Mouse (Mus musculus) ES-Bruce4 (cell line): ENCODE data around the gene Ap3b2. TPM values are rescaled to one million over a fixed set of nuclear protein-coding genes. Genes with fewer than 3 reads are reported as not detected.
A peak's percentile ranks its signal among the peaks of the same experiment; 100 is the strongest.

Source experiments
- H3K27ac ChIP-seq: 2 replicates; pipeline ENCODE4 v1.5.1; 2012; ENCODE audit warnings: low read length, inconsistent platforms; ENCODE audit not compliant: insufficient read depth
- H3K27me3 ChIP-seq: 2 replicates; pipeline ENCODE4 v1.6.1; 2012; ENCODE audit warnings: mild to moderate bottlenecking, low read length, inconsistent platforms; ENCODE audit not compliant: control insufficient read depth, poor library complexity, insufficient read depth, severe bottlenecking
- H3K36me3 ChIP-seq: 2 replicates; pipeline ENCODE4 v1.6.1; 2012; ENCODE audit warnings: inconsistent platforms, mild to moderate bottlenecking, low read length, moderate library complexity; ENCODE audit not compliant: control insufficient read depth, poor library complexity, insufficient read depth, severe bottlenecking
- H3K4me1 ChIP-seq: one replicate; pipeline ENCODE4 v1.8.1; 2011; ENCODE audit warnings: low read length; ENCODE audit not compliant: control insufficient read depth, insufficient read depth
- H3K4me3 ChIP-seq: 2 replicates; pipeline ENCODE4 v1.5.1; 2011; ENCODE audit warnings: low read depth, mild to moderate bottlenecking, low read length
- H3K9ac ChIP-seq: 2 replicates; pipeline ENCODE4 v1.6.1; 2012; ENCODE audit warnings: low read depth, mild to moderate bottlenecking, inconsistent platforms; ENCODE audit not compliant: poor library complexity, severe bottlenecking
- H3K9me3 ChIP-seq: replicated peaks from 2 replicates; pipeline ENCODE4 v1.6.1; 2012; ENCODE audit warnings: mild to moderate bottlenecking, low read length, inconsistent platforms; ENCODE audit not compliant: control insufficient read depth, poor library complexity, insufficient read depth, severe bottlenecking
- CTCF ChIP-seq: IDR thresholded peaks from one replicate; pipeline ENCODE4 v1.8.1; 2011; ENCODE audit warnings: low read depth, low read length
- EP300 ChIP-seq: IDR thresholded peaks from 2 replicates; pipeline ENCODE4 v1.6.1; 2011; ENCODE audit warnings: low read depth, low read length; ENCODE audit not compliant: insufficient read depth
- POLR2A ChIP-seq: IDR thresholded peaks from one replicate; pipeline ENCODE4 v1.8.1; 2011; ENCODE audit warnings: low read length; ENCODE audit not compliant: insufficient read depth
- polyA plus RNA-seq: library from polyadenylated mRNA; stranded (reverse); fragments of >200 nt; gene quantifications from 2 replicates; pipeline ENCODE4 v1.2.4, GENCODE M21; 2011; ENCODE audit warnings: low read depth; ENCODE audit not compliant: missing spikeins, insufficient read depth, insufficient read length

Ap3b2 gene
- polyA plus RNA-seq, 1 experiment = 7.2 TPM

- Histone ChIP-seq H3K4me1 (peaks cover 6% of the 10 kb centered on the region), H3K4me3 (no peak overlapping the region), H3K36me3 (peaks cover 12% of the 10 kb centered on the region; the same call in 1 of the 2 replicates), H3K27me3 (no peaks in the 10 kb centered on the region), H3K27ac (no peak overlapping the region), H3K9me3 (peaks cover 4% of the 10 kb centered on the region), H3K9ac (no peak overlapping the region)
- TF ChIP-seq POLR2A = no peak
- TF ChIP-seq EP300 = no peak
- no peak for TF ChIP-seq CTCF
Measured at GRCm38 (mm10) chr7:81536478-81536877, 42.8 kb upstream of the Ap3b2 start.

GRCm38 (mm10) chr7:81531462-81531861 is 37.7 kb upstream of the Ap3b2 start:
- peaks cover 4% of the 10 kb centered on the region for H3K9me3 ChIP-seq
- no peak overlapping the region for H3K4me3 ChIP-seq
- no peaks in the 10 kb centered on the region for H3K4me1 ChIP-seq
- TF ChIP-seq EP300 (no peak), POLR2A (no peak), CTCF (no peak)
- H3K27me3 ChIP-seq = no peaks in the 10 kb centered on the region
- peaks cover 32% of the 10 kb centered on the region for H3K36me3 ChIP-seq
- no peak overlapping the region for H3K9ac ChIP-seq
- H3K27ac ChIP-seq = no peak overlapping the region

- no peak overlapping the region for H3K4me3 ChIP-seq
- H3K9ac ChIP-seq = no peak overlapping the region
- peaks cover 4% of the 10 kb centered on the region for H3K9me3 ChIP-seq
- TF ChIP-seq CTCF = no peak
- TF ChIP-seq EP300 = no peak
- no peak for TF ChIP-seq POLR2A
- H3K36me3 ChIP-seq = peaks cover 32% of the 10 kb centered on the region
- no peaks in the 10 kb centered on the region for H3K27me3 ChIP-seq
- no peaks in the 10 kb centered on the region for H3K4me1 ChIP-seq
- no peak overlapping the region for H3K27ac ChIP-seq
Measured at GRCm38 (mm10) chr7:81528918-81529317, 35.2 kb upstream of the Ap3b2 start.

GRCm38 (mm10) chr7:81523663-81524017 is 29.9 kb upstream of the Ap3b2 start:
- H3K4me3 ChIP-seq = peak overlapping the region; percentile 79
- H3K9me3 ChIP-seq = no peaks in the 10 kb centered on the region
- H3K9ac ChIP-seq = peak overlapping the region; percentile 44
- no peak overlapping the region for H3K27ac ChIP-seq
- H3K4me1 ChIP-seq = no peaks in the 10 kb centered on the region
- peaks cover 7% of the 10 kb centered on the region for H3K36me3 ChIP-seq
- no peaks in the 10 kb centered on the region for H3K27me3 ChIP-seq
- no peak for TF ChIP-seq CTCF
- no peak for TF ChIP-seq POLR2A
- no peak for TF ChIP-seq EP300

GRCm38 (mm10) chr7:81523008-81523662 is 29.4 kb upstream of the Ap3b2 start:
- H3K27me3 ChIP-seq = no peaks in the 10 kb centered on the region
- H3K9ac ChIP-seq = peak overlapping the region; percentile 44
- TF ChIP-seq POLR2A (peak; percentile 74), CTCF (no peak)
- H3K9me3 ChIP-seq = no peaks in the 10 kb centered on the region
- peak overlapping the region; percentile 10; the same call in 1 of the 2 replicates for H3K27ac ChIP-seq
- H3K4me1 ChIP-seq = no peaks in the 10 kb centered on the region
- peaks cover 4% of the 10 kb centered on the region; the same call in 1 of the 2 replicates for H3K36me3 ChIP-seq
- peak overlapping the region; percentile 79 for H3K4me3 ChIP-seq

- Histone ChIP-seq H3K27ac (no peak overlapping the region), H3K9me3 (no peaks in the 10 kb centered on the region), H3K9ac (no peak overlapping the region), H3K4me3 (no peak overlapping the region), H3K4me1 (no peaks in the 10 kb centered on the region), H3K36me3 (no peaks in the 10 kb centered on the region), H3K27me3 (no peaks in the 10 kb centered on the region)
- TF ChIP-seq POLR2A = no peak
- TF ChIP-seq EP300 = no peak
- TF ChIP-seq CTCF = no peak
Measured at GRCm38 (mm10) chr7:81516154-81517030, 22.7 kb upstream of the Ap3b2 start.
